In genomic region chr7:141693591-141694273, GRCm38 (mm10) we compare ENCODE assay signal across 8 mouse cellular contexts. TPM values are rescaled to one million over a fixed set of nuclear protein-coding genes. Genes with fewer than 3 reads are reported as not detected.
DNase-seq lines count a peak whose midpoint lies in the region; ATAC-seq and TF ChIP-seq lines count a peak whose summit lies in the region.

No protein-coding gene starts in this region.

- TF ChIP-seq CTCF in left cerebral cortex, adult 2 months (IDR thresholded peaks at IDR 0.05): no peak; the same call in 1 of the 2 replicates

- H3K4me3 ChIP-seq in hindbrain, embryonic 14.5 days (replicated peaks; ENCODE audit: low read length): no peak overlapping the region
- peak overlapping the region; percentile 1; the same call in 1 of the 2 replicates for H3K4me3 ChIP-seq in limb, embryonic 15.5 days
- H3K4me3 ChIP-seq in neural tube, embryonic 12.5 days: no peak overlapping the region
- H3K4me3 ChIP-seq in left cerebral cortex, adult 2 months: no peak overlapping the region

- intact Hi-C loops in gastrocnemius, postnatal 14 days (cut with DNase I; ENCODE audit: low total_unique reads): no loop called here
- intact Hi-C loops in left cerebral cortex, adult 2 months (cut with DNase I): no loop called here

- H3K4me1 ChIP-seq in hindbrain, embryonic 14.5 days (replicated peaks; ENCODE audit: control insufficient read depth, insufficient read depth, low read length): no peaks in the 10 kb centered on the region
- 0 out of 2 replicates have a peak, but pooled peaks cover 3% of the 10 kb centered on the region for H3K4me1 ChIP-seq in limb, embryonic 15.5 days
- no peaks in the 10 kb centered on the region for H3K4me1 ChIP-seq in neural tube, embryonic 12.5 days

- no peaks in the 10 kb centered on the region for H3K9me3 ChIP-seq in hindbrain, embryonic 14.5 days (ENCODE audit: control insufficient read depth, low read length)
- H3K9me3 ChIP-seq in limb, embryonic 15.5 days: no peaks in the 10 kb centered on the region
- H3K9me3 ChIP-seq in neural tube, embryonic 12.5 days: no peaks in the 10 kb centered on the region

- DNase-seq in gastrocnemius, postnatal 14 days: peak; percentile 13
- DNase-seq in gastrocnemius, adult 18-20 months (ENCODE audit: low spot score): no peak
- DNase-seq in embryo, embryonic 10 days (ENCODE audit: low spot score): peak; percentile 33
- DNase-seq in hindbrain, embryonic 14.5 days (ENCODE audit: low spot score): no peak
- no peak for DNase-seq in left cerebral cortex, adult 2 months (ENCODE audit: extremely low spot score in 1 of 2, low spot score in 2 of 2)

- no peaks in the 10 kb centered on the region for H3K27me3 ChIP-seq in hindbrain, embryonic 14.5 days (ENCODE audit: control insufficient read depth, insufficient read depth, low read length)
- H3K27me3 ChIP-seq in limb, embryonic 15.5 days: no peaks in the 10 kb centered on the region
- H3K27me3 ChIP-seq in neural tube, embryonic 12.5 days (replicated peaks): no peaks in the 10 kb centered on the region

- peak overlapping the region; percentile 21 for H3K4me2 ChIP-seq in hindbrain, embryonic 14.5 days (replicated peaks)
- H3K4me2 ChIP-seq in limb, embryonic 15.5 days: peak overlapping the region; percentile 36
- peak overlapping the region; percentile 44 for H3K4me2 ChIP-seq in neural tube, embryonic 12.5 days (replicated peaks)

- 54% methylated on average over 30 of the region's 30 CpGs for whole genome bisulfite sequencing in hindbrain, embryonic 14.5 days
- WGBS in limb, embryonic 15.5 days: 45% methylated on average over 30 of the region's 30 CpGs
- WGBS in neural tube, embryonic 12.5 days: 52% methylated on average over 30 of the region's 30 CpGs

- no peak overlapping the region for H3K27ac ChIP-seq in hindbrain, embryonic 14.5 days
- H3K27ac ChIP-seq in limb, embryonic 15.5 days: no peak overlapping the region
- no peak overlapping the region for H3K27ac ChIP-seq in neural tube, embryonic 12.5 days
- no peak overlapping the region for H3K27ac ChIP-seq in left cerebral cortex, adult 2 months

- no peaks in the 10 kb centered on the region for H3K36me3 ChIP-seq in hindbrain, embryonic 14.5 days (replicated peaks; ENCODE audit: control insufficient read depth, insufficient read depth)
- no peaks in the 10 kb centered on the region for H3K36me3 ChIP-seq in limb, embryonic 15.5 days
- no peaks in the 10 kb centered on the region for H3K36me3 ChIP-seq in neural tube, embryonic 12.5 days

- no peak for ATAC-seq in hindbrain, embryonic 14.5 days (ENCODE audit: low FRiP score)
- no peak for ATAC-seq in limb, embryonic 15.5 days (ENCODE audit: insufficient number of reproducible peaks, low FRiP score, low TSS enrichment, low read depth)
- ATAC-seq in neural tube, embryonic 12.5 days (ENCODE audit: low FRiP score, low read depth): no peak
- ATAC-seq in activated CD4-positive, CD25-positive, alpha-beta regulatory T cell, adult 4 months: no peak

- H3K9ac ChIP-seq in hindbrain, embryonic 14.5 days: no peak overlapping the region
- no peak overlapping the region for H3K9ac ChIP-seq in limb, embryonic 15.5 days
- H3K9ac ChIP-seq in neural tube, embryonic 12.5 days: no peak overlapping the region

RNA-seq across cellular contexts. Expression of gene Muc2, which starts 3.6 kb away (rescaled TPM):
- under 1 TPM; 0.20 to 0.31 TPM for total RNA-seq in gastrocnemius, postnatal 14 days (2021)
- not detected for total RNA-seq in gastrocnemius, adult 18-20 months (2021)
- polyA plus RNA-seq in hindbrain, embryonic 14.5 days (2014; fragmentation: Nextera tagmentation; extraction: Ambion mirVana): 0.36 and 0.72 TPM in 2 replicates
- 0.19 and 0.26 TPM in 2 replicates for polyA plus RNA-seq in limb, embryonic 15.5 days (2015; fragmentation: Nextera tagmentation; extraction: Ambion mirVana)
- polyA plus RNA-seq in neural tube, embryonic 12.5 days (2016; fragmentation: Nextera tagmentation; extraction: Ambion mirVana): 0.23 and 0.27 TPM in 2 replicates
- total RNA-seq in left cerebral cortex, adult 2 months (2021): under 1 TPM; 0.61 to 0.65 TPM
- polyA plus RNA-seq in activated CD4-positive, CD25-positive, alpha-beta regulatory T cell, adult 4 months (2017; shearing (Covaris generic)): not detected

RNA-seq across cellular contexts. Expression of gene Muc6, which starts 38.6 kb away (rescaled TPM):
- total RNA-seq in gastrocnemius, postnatal 14 days (2021): not detected
- total RNA-seq in gastrocnemius, adult 18-20 months (2021): not detected
- 0.18 and 0.33 TPM in 2 replicates for polyA plus RNA-seq in hindbrain, embryonic 14.5 days (2014; fragmentation: Nextera tagmentation; extraction: Ambion mirVana)
- polyA plus RNA-seq in limb, embryonic 15.5 days (2015; fragmentation: Nextera tagmentation; extraction: Ambion mirVana): 0.22 and 0.26 TPM in 2 replicates
- 0.20 and 0.23 TPM in 2 replicates for polyA plus RNA-seq in neural tube, embryonic 12.5 days (2016; fragmentation: Nextera tagmentation; extraction: Ambion mirVana)
- total RNA-seq in left cerebral cortex, adult 2 months (2021): not detected
- polyA plus RNA-seq in activated CD4-positive, CD25-positive, alpha-beta regulatory T cell, adult 4 months (2017; shearing (Covaris generic)): under 1 TPM; 0.40 to 0.54 TPM

Comparison
In these comparisons a context has a peak if more than half of its experiments do, and no peak if none do; other contexts are left out.
1. DNase-seq: peak in gastrocnemius, postnatal 14 days (single experiment) and embryo, embryonic 10 days (single experiment); none in gastrocnemius, adult 18-20 months (single experiment), hindbrain, embryonic 14.5 days (single experiment) and left cerebral cortex, adult 2 months (0 of 2).
2. Peak in every context shown above with its lines, with median percentiles within 50 percentile points of each other: H3K4me2 ChIP-seq.